Mouse (Mus musculus) hindbrain, embryonic 16.5 days (tissue): Measurements from ENCODE around the gene Spata21. TPM values are rescaled to one million over a fixed set of nuclear protein-coding genes. Genes with fewer than 3 reads are reported as not detected.
"Not testable (repeated sequence)": the region's sequence is repeated elsewhere in the genome, so short reads cannot be mapped to it uniquely, and the experiment has no call there.

ENCODE experiments used
- ATAC-seq: fragments of 200-750 bp; cut with Nextera tagmentation; 2 replicates; pipeline ENCODE4 v1.8.0; 2017; ENCODE audit warnings: moderate TSS enrichment, moderate library complexity
- H3K27ac ChIP-seq: fragments of 300-500 bp; sonication (generic); 2 replicates; pipeline ENCODE4 v1.5.1; 2014; ENCODE audit warnings: low read depth, mild to moderate bottlenecking, control low read depth, low read length, moderate library complexity
- H3K27me3 ChIP-seq: fragments of 300-500 bp; sonication (generic); replicated peaks from 2 replicates; pipeline ENCODE4 v1.6.1; 2014; ENCODE audit warnings: low read length; ENCODE audit not compliant: control insufficient read depth, insufficient read depth
- H3K36me3 ChIP-seq: fragments of 300-500 bp; sonication (generic); 2 replicates; pipeline ENCODE4 v1.6.1; 2014; ENCODE audit warnings: mild to moderate bottlenecking, low read length, moderate library complexity, mixed read lengths; ENCODE audit not compliant: control insufficient read depth, insufficient read depth
- H3K4me1 ChIP-seq: fragments of 300-500 bp; sonication (generic); 2 replicates; pipeline ENCODE4 v1.6.1; 2014; ENCODE audit warnings: low read depth, low read length; ENCODE audit not compliant: control insufficient read depth, insufficient read depth
- H3K4me2 ChIP-seq: fragments of 300-500 bp; sonication (generic); 2 replicates; pipeline ENCODE4 v1.6.1; 2014; ENCODE audit warnings: mild to moderate bottlenecking, low read length, control low read depth, moderate library complexity
- H3K4me3 ChIP-seq: fragments of 300-500 bp; sonication (generic); 2 replicates; pipeline ENCODE4 v1.5.1; 2014; ENCODE audit warnings: mild to moderate bottlenecking, low read length, control low read depth, moderate library complexity
- H3K9ac ChIP-seq: fragments of 300-500 bp; sonication (generic); 2 replicates; pipeline ENCODE4 v1.6.1; 2014; ENCODE audit warnings: low read depth, mild to moderate bottlenecking, control low read depth, low read length, moderate library complexity
- H3K9me3 ChIP-seq: fragments of 300-500 bp; sonication (generic); 2 replicates; pipeline ENCODE4 v1.6.1; 2014; ENCODE audit warnings: mild to moderate bottlenecking, low read length, moderate library complexity; ENCODE audit not compliant: control insufficient read depth
- WGBS: fragments of 180-500 bp; shearing (Covaris S2); extraction: QIAGEN DNeasy Blood & Tissue Kit; methylation state at CpG from one replicate; pipeline ENCODE4 v1.1.7; 2014; 5-methylcytosine and 5-hydroxymethylcytosine counted together
- polyA plus RNA-seq: library from polyadenylated mRNA; unstranded; fragments of >200 nt; fragmentation: Nextera tagmentation; extraction: Ambion mirVana; gene quantifications from 2 replicates; pipeline ENCODE4 v1.2.1, GENCODE M21; 2015

Gene Spata21
- polyA plus RNA-seq, 1 experiment from 2014 or later, result 0.60 TPM

DNA sequence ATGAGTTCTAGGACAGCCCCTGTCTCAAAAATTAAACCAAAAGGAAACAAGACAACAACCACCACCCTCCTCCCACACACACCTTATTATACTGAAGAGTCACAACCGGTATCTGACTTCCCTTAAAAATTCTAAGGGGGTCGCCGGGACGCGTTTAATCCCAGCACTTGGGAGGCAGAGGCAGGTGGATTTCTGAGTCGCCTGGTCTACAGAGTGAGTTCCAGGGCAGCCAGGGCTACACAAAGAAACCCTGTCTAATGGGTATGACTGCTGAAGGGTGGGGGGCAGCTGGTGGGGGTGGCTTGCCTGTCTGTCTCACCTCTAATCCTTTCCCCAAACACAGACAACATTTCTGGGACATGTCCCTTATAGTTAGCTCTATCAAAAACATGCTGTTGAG is 52.8 kb downstream of the Spata21 start:
- 90% methylated on average over 6 of the region's 6 CpGs for WGBS
- no peak overlapping the region for H3K4me2 ChIP-seq
- no peak for ATAC-seq
- H3K27ac ChIP-seq, result no peak overlapping the region
- no peaks in the 10 kb centered on the region for H3K9me3 ChIP-seq
- H3K27me3 ChIP-seq, result no peaks in the 10 kb centered on the region
- H3K9ac ChIP-seq, result no peak overlapping the region
- no peak overlapping the region for H3K4me3 ChIP-seq
- H3K4me1 ChIP-seq, result peaks cover 23% of the 10 kb centered on the region
- no peaks in the 10 kb centered on the region for H3K36me3 ChIP-seq

DNA sequence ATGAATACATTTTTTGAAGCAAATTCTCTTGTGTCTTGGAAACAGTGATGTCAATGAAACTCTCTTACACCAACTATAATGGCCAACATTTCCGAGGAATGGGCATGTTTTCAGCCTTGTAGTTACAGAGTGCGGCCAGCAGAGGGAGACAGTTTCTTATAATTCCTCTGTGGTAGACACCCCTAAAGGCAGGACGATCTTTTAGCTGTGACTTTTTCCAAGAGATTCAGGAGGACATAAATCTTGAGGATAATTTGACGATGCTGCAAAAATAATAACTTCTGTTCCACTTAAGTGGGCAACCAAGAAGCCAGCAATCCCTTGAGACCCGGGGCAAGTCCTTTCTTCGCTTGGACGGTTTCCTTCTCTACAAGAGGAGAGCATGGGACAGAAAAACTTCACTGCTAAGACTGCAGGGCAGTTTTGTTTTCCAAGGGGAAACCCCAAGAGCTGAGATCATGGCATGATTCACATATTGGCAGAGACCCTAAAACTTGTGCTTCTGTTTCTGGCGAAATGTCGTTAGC is 54.2 kb downstream of the Spata21 start:
- Histone ChIP-seq H3K27ac (no peak overlapping the region), H3K4me2 (peak overlapping the region; percentile 21; the same call in 1 of the 2 replicates), H3K9ac (no peak overlapping the region; the same call in 1 of the 2 replicates), H3K4me3 (no peak overlapping the region), H3K4me1 (peaks cover 11% of the 10 kb centered on the region), H3K27me3 (no peaks in the 10 kb centered on the region), H3K9me3 (no peaks in the 10 kb centered on the region), H3K36me3 (no peaks in the 10 kb centered on the region)
- WGBS, result 24% methylated on average over 9 of the region's 9 CpGs
- no peak for ATAC-seq

DNA sequence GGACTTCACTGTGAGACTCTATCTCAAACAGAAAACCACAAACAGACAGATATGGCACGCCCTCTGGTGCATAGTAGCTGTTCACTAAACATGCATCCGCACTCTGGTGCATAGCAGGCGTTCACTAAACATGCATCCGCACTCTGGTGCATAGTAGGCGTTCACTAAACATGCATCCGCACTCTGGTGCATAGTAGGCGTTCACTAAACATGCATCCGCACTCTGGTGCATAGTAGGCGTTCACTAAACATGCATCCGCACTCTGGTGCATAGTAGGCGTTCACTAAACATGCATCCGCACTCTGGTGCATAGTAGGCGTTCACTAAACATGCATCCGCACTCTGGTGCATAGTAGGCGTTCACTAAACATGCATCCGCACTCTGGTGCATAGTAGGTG is 57.0 kb downstream of the Spata21 start:
- H3K4me2 ChIP-seq, H3K9me3 ChIP-seq, H3K9ac ChIP-seq, H3K27me3 ChIP-seq, H3K27ac ChIP-seq, H3K36me3 ChIP-seq, ATAC-seq, H3K4me3 ChIP-seq: not testable (repeated sequence)
- peaks cover 12% of the 10 kb centered on the region for H3K4me1 ChIP-seq
- 95% methylated on average over 9 of the region's 16 CpGs for WGBS

DNA sequence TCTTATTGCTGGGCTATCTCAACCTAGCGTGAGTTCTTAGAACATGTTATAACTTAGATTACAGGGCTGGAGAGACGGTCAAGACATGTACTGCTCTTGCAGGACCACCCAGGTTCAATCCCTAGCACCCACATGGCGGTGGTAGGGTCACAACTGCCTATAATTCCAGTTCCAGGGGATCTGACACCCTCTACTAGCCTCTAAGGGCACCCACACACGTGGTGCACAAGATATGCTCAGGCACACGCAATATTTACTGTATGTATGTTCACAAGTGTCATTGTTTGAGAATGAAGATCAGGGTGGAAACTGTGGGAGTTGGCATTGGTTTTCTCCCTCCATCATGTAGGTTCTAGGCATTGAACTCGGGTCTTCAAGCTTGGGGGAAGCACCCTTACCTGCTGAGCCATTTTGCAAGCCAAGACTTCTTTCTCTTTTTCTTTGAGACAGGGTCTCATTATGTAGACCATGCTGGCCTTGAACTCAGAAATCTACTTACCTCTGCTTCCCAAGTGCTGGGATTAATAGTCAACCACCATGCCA is 58.4 kb downstream of the Spata21 start:
- WGBS, result 96% methylated on average over 6 of the region's 6 CpGs
- no peaks in the 10 kb centered on the region for H3K27me3 ChIP-seq
- no peak overlapping the region for H3K4me3 ChIP-seq
- H3K36me3 ChIP-seq, result no peaks in the 10 kb centered on the region
- no peaks in the 10 kb centered on the region for H3K9me3 ChIP-seq
- H3K4me1 ChIP-seq, result peaks cover 13% of the 10 kb centered on the region
- H3K9ac ChIP-seq, result no peak overlapping the region
- no peak overlapping the region for H3K27ac ChIP-seq
- ATAC-seq, result no peak
- H3K4me2 ChIP-seq, result no peak overlapping the region

DNA sequence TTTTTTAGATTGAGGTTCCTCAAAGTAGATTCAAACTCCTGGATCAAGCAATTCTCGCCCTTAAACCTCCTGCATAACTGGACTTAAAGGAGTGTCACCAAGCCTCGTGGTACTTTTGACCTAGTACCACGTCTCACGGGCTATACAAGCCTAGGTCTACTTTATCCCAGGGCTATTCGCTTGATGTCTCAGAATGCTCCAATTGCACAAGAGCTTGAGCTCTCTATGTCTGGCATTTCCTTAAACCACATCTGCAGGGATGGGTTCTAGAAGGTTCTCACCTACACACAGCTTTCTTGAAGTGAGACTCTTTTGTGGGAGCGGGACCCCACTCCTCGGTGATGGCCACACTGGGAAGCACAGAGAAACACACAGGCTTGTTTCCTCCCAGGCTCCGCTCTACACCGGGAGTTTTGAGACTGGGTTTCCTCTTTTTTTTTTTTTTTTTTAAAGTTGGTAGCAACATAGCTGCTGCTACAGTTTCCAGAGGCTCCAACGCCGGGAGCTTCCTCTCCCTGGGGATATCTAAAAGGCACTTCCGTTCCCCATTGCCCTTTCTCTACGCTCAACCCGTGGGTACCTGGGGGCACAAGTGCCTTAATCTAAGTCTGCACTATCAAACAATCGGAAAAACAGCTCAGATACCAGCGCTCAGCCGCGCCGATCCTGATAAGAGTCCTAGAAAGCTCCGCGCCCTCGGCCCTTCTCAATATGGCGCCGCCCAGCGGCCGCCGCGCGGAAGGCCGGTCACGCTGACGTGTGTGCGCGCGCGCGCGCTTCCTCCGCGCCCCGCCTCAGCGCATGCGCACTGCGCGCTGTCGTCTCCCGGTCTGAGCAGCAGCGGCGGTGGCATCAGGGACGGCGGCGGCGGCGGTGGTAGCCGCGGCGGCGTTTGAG is 59.2 kb downstream of the Spata21 start, which contains the start of gene Fbxo42:
Gene Fbxo42, plus strand, starts transcription at position 802 of the 897 bp plus-strand sequence.
- Histone ChIP-seq H3K4me2 (peak within 1 kb of the TSS; percentile 86), H3K9ac (peak within 1 kb of the TSS; percentile 96), H3K9me3 (no peaks in the 10 kb centered on the region), H3K27ac (peak within 1 kb of the TSS; percentile 92), H3K36me3 (no peaks in the 10 kb centered on the region), H3K4me3 (peak within 1 kb of the TSS; percentile 93), H3K4me1 (peaks cover 14% of the 10 kb centered on the region), H3K27me3 (no peaks in the 10 kb centered on the region)
- 9% methylated on average over 58 of the region's 58 CpGs for WGBS
- peak; percentile 91 for ATAC-seq

DNA sequence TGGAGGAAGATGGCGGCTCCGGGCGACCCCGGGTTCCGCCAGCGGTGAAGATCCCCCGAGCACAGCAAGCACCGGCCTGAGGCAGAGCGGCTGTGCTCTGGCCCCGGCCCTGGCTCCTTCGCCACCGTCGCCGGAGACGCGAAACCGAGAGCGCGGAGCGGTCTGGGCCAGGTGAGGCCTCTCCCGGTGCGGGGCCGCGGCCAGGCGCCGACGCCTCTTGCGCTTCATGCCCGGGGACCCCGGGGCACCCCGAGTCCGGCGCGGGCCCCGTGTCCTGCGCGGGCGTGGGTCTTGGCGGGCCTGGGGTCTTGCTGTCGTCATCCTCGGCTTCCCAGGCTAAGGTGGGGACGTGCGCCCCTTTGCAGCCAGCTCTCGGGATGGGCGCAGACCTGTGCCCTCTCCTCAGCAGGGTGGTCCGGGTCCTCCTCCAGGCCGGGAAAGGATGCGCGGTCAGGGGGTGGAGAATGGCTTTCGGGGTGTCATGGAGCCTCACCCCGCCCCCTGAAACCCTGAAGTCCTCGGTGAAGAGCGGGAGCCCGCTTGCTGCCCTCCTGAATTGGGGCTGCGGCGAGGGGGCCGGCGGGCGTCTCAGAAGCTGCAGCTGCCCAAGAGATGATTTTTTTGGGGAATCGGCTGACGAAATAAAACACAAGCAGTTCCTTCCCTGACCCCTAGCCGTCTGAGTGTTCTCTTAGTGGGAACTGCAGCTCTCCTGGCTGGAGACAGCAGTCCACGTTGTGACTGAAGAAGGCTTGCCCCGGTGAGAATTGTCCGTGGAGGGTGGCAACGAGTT is 60.1 kb downstream of the Spata21 start:
- peak overlapping the region; percentile 96 for H3K9ac ChIP-seq
- peak overlapping the region; percentile 93 for H3K4me3 ChIP-seq
- peak; percentile 79 for ATAC-seq
- peak overlapping the region; percentile 86 for H3K4me2 ChIP-seq
- H3K36me3 ChIP-seq, result no peaks in the 10 kb centered on the region
- WGBS, result under 1% methylated on average over 66 of the region's 66 CpGs
- H3K4me1 ChIP-seq, result peaks cover 17% of the 10 kb centered on the region
- H3K9me3 ChIP-seq, result no peaks in the 10 kb centered on the region
- no peaks in the 10 kb centered on the region for H3K27me3 ChIP-seq
- peak overlapping the region; percentile 92 for H3K27ac ChIP-seq

DNA sequence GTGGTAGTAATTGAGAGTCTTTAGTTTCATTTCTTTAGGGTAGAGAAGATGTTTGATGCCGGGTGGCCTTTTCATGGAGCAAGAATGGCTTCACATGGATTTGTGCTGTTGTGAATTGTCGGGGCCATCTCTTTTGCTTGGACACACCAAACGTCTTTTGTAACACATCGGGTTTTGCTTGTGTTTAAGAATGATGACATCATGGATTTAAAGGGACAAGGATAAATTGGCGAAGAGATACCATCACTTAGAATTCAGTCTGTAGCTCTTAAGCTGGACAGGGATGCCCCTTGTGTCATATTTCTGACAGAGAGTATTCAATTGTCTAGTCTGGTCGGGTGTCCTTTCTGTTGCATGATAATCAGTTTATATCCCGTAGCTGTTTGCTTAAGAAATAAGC is 61.0 kb downstream of the Spata21 start:
- 17% methylated on average over 7 of the region's 7 CpGs for WGBS
- H3K27ac ChIP-seq, result no peak overlapping the region
- peak overlapping the region; percentile 86 for H3K4me2 ChIP-seq
- H3K4me3 ChIP-seq, result peak overlapping the region; percentile 93
- no peaks in the 10 kb centered on the region for H3K27me3 ChIP-seq
- peaks cover 17% of the 10 kb centered on the region for H3K4me1 ChIP-seq
- no peaks in the 10 kb centered on the region for H3K9me3 ChIP-seq
- H3K36me3 ChIP-seq, result no peaks in the 10 kb centered on the region
- peak overlapping the region; percentile 96 for H3K9ac ChIP-seq
- no peak for ATAC-seq

DNA sequence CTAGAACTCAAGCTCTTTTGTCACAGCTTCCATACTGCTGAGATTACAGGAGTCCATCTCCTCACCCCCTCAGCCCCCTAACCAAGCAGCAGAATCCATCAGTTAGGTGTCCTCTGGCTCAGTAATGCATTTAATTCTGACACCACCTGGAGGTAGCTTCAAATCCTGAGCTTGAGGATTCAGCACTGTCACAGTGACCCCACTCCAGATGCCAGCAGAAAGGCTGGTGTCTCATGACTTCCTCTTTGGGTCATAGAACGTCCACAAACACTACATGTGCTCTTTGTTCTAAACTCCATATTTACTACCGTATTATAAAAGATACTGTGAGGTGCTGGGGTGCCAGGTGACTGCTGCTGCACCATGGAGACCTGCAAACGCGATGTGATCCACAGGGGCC is 69.4 kb downstream of the Spata21 start:
- Histone ChIP-seq H3K27me3 (no peaks in the 10 kb centered on the region), H3K9me3 (no peaks in the 10 kb centered on the region), H3K4me1 (peaks cover 2% of the 10 kb centered on the region; the same call in 1 of the 2 replicates), H3K4me2 (no peak overlapping the region), H3K36me3 (no peaks in the 10 kb centered on the region), H3K4me3 (no peak overlapping the region), H3K27ac (no peak overlapping the region), H3K9ac (no peak overlapping the region)
- ATAC-seq, result no peak
- WGBS, result 76% methylated on average over 4 of the region's 4 CpGs
